Mouse (Mus musculus) kidney, embryonic 14.5 days (tissue): ENCODE measurements around the gene BC035044. TPM values are rescaled to one million over a fixed set of nuclear protein-coding genes. Genes with fewer than 3 reads are reported as not detected.
A peak's percentile ranks its signal among the peaks of the same experiment; 100 is the strongest.
"Not testable (repeated sequence)": the region's sequence is repeated elsewhere in the genome, so short reads cannot be mapped to it uniquely, and the experiment has no call there.

Experiments
- ATAC-seq: fragments of 200-750 bp; cut with Nextera tagmentation; 2 replicates; pipeline ENCODE4 v1.8.0; 2017; ENCODE audit warnings: moderate number of reproducible peaks, mild to moderate bottlenecking, moderate TSS enrichment, moderate library complexity; ENCODE audit not compliant: low FRiP score, low TSS enrichment
- H3K27ac ChIP-seq: fragments of 300-500 bp; sonication (generic); 2 replicates; pipeline ENCODE4 v1.5.1; 2014; ENCODE audit warnings: low read depth, mild to moderate bottlenecking, low read length, moderate library complexity, mixed read lengths
- H3K27me3 ChIP-seq: fragments of 300-500 bp; sonication (generic); 2 replicates; pipeline ENCODE4 v1.6.1; 2014; ENCODE audit warnings: mild to moderate bottlenecking, low read length; ENCODE audit not compliant: control insufficient read depth, insufficient read depth
- H3K36me3 ChIP-seq: fragments of 300-500 bp; sonication (generic); 2 replicates; pipeline ENCODE4 v1.6.1; 2014; ENCODE audit warnings: low read length, mixed read lengths; ENCODE audit not compliant: control insufficient read depth, insufficient read depth
- H3K4me1 ChIP-seq: fragments of 300-500 bp; sonication (generic); 2 replicates; pipeline ENCODE4 v1.6.1; 2014; ENCODE audit warnings: low read length, mixed read lengths; ENCODE audit not compliant: control insufficient read depth, insufficient read depth
- H3K4me2 ChIP-seq: fragments of 300-500 bp; sonication (generic); replicated peaks from 2 replicates; pipeline ENCODE4 v1.6.1; 2014; ENCODE audit warnings: low read depth, mild to moderate bottlenecking, low read length
- H3K4me3 ChIP-seq: fragments of 300-500 bp; sonication (generic); 2 replicates; pipeline ENCODE4 v1.5.1; 2014; ENCODE audit warnings: mild to moderate bottlenecking, low read length
- H3K9ac ChIP-seq: fragments of 300-500 bp; sonication (generic); 2 replicates; pipeline ENCODE4 v1.6.1; 2014; ENCODE audit warnings: low read depth, mild to moderate bottlenecking, low read length, moderate library complexity
- H3K9me3 ChIP-seq: fragments of 300-500 bp; sonication (generic); 2 replicates; pipeline ENCODE4 v1.6.1; 2016; ENCODE audit warnings: low read length; ENCODE audit not compliant: control insufficient read depth
- WGBS: fragments of 180-500 bp; shearing (Covaris S2); extraction: QIAGEN DNeasy Blood & Tissue Kit; methylation state at CpG from one replicate; pipeline ENCODE4 v1.1.7; 2014; 5-methylcytosine and 5-hydroxymethylcytosine counted together
- polyA plus RNA-seq: library from polyadenylated mRNA; unstranded; fragments of >200 nt; fragmentation: Nextera tagmentation; extraction: Ambion mirVana; gene quantifications from 2 replicates; pipeline ENCODE4 v1.2.1, GENCODE M21; 2014

BC035044 gene
- polyA plus RNA-seq, 1 experiment from 2014 or later, result 0.76 TPM

GRCm38 (mm10) chr6:128826781-128827180 is 64.1 kb downstream of the BC035044 start:
- Histone ChIP-seq H3K36me3 (no peaks in the 10 kb centered on the region), H3K9ac (no peak overlapping the region), H3K4me2 (no peak overlapping the region), H3K4me3 (no peak overlapping the region), H3K9me3 (no peaks in the 10 kb centered on the region), H3K27me3 (no peaks in the 10 kb centered on the region), H3K27ac (no peak overlapping the region), H3K4me1 (no peaks in the 10 kb centered on the region)
- 76% methylated on average over 3 of the region's 3 CpGs for WGBS
- no peak for ATAC-seq

- Histone ChIP-seq H3K4me1 (no peaks in the 10 kb centered on the region), H3K4me2 (no peak within 1 kb of the TSS), H3K36me3 (no peaks in the 10 kb centered on the region), H3K9ac (no peak within 1 kb of the TSS), H3K27me3 (no peaks in the 10 kb centered on the region), H3K27ac (no peak within 1 kb of the TSS), H3K9me3 (no peaks in the 10 kb centered on the region), H3K4me3 (no peak within 1 kb of the TSS)
- 86% methylated on average over 6 of the region's 6 CpGs for WGBS
- ATAC-seq, result no peak
These were observed 64.8 kb downstream of the BC035044 start, which contains the start of the genes Gm44511 and Klrb1b for GRCm38 (mm10) chr6:128826132-128826531. Gm44511 (minus strand) TSS chr6:128826315. Klrb1b (minus strand) TSS chr6:128826331.

GRCm38 (mm10) chr6:128818083-128818802 is 72.7 kb downstream of the BC035044 start:
- Histone ChIP-seq H3K4me3 (no peak overlapping the region), H3K36me3 (no peaks in the 10 kb centered on the region), H3K27ac (no peak overlapping the region), H3K4me1 (no peaks in the 10 kb centered on the region), H3K4me2 (no peak overlapping the region), H3K9ac (no peak overlapping the region), H3K27me3 (no peaks in the 10 kb centered on the region), H3K9me3 (no peaks in the 10 kb centered on the region)
- no peak for ATAC-seq
- WGBS, result 81% methylated on average over 4 of the region's 4 CpGs

- 90% methylated on average over 5 of the region's 5 CpGs for WGBS
- H3K4me3 ChIP-seq, result no peak overlapping the region
- H3K9me3 ChIP-seq, result no peaks in the 10 kb centered on the region
- H3K4me2 ChIP-seq, result no peak overlapping the region
- no peak overlapping the region for H3K9ac ChIP-seq
- H3K36me3 ChIP-seq, result no peaks in the 10 kb centered on the region
- ATAC-seq, result no peak
- no peaks in the 10 kb centered on the region for H3K4me1 ChIP-seq
- no peaks in the 10 kb centered on the region for H3K27me3 ChIP-seq
- no peak overlapping the region for H3K27ac ChIP-seq
These were observed 82.4 kb downstream of the BC035044 start for GRCm38 (mm10) chr6:128808532-128808931.

GRCm38 (mm10) chr6:128807021-128807420 is 83.9 kb downstream of the BC035044 start:
- ATAC-seq, result no peak
- Histone ChIP-seq H3K9ac (no peak overlapping the region), H3K27me3 (no peaks in the 10 kb centered on the region), H3K4me1 (no peaks in the 10 kb centered on the region), H3K27ac (no peak overlapping the region), H3K36me3 (no peaks in the 10 kb centered on the region), H3K4me2 (no peak overlapping the region), H3K9me3 (no peaks in the 10 kb centered on the region), H3K4me3 (no peak overlapping the region)
- 78% methylated on average over 3 of the region's 3 CpGs for WGBS

- not testable (repeated sequence) for H3K9ac ChIP-seq, H3K4me3 ChIP-seq, H3K4me1 ChIP-seq, H3K27me3 ChIP-seq, H3K4me2 ChIP-seq, H3K36me3 ChIP-seq, ATAC-seq, H3K9me3 ChIP-seq, H3K27ac ChIP-seq
- 63% methylated on average over 7 of the region's 7 CpGs for WGBS
These were observed 85.9 kb downstream of the BC035044 start for GRCm38 (mm10) chr6:128804823-128805640.

GRCm38 (mm10) chr6:128802999-128803857 is 87.7 kb downstream of the BC035044 start:
- no peak overlapping the region for H3K27ac ChIP-seq
- H3K4me3 ChIP-seq, result peak overlapping the region; percentile 52
- no peaks in the 10 kb centered on the region for H3K27me3 ChIP-seq
- H3K9me3 ChIP-seq, result no peaks in the 10 kb centered on the region
- peak overlapping the region; percentile 58; the same call in 1 of the 2 replicates for H3K9ac ChIP-seq
- peak; percentile 95 for ATAC-seq
- peak overlapping the region; percentile 55 for H3K4me2 ChIP-seq
- H3K4me1 ChIP-seq, result no peaks in the 10 kb centered on the region
- H3K36me3 ChIP-seq, result no peaks in the 10 kb centered on the region
- 7% methylated on average over 26 of the region's 26 CpGs for WGBS

GRCm38 (mm10) chr6:128802557-128802956 is 88.4 kb downstream of the BC035044 start:
- H3K9ac ChIP-seq, result peak overlapping the region; percentile 58
- no peaks in the 10 kb centered on the region for H3K27me3 ChIP-seq
- WGBS, result 11% methylated on average over 10 of the region's 10 CpGs
- H3K9me3 ChIP-seq, result no peaks in the 10 kb centered on the region
- H3K4me1 ChIP-seq, result peaks cover 6% of the 10 kb centered on the region; the same call in 1 of the 2 replicates
- H3K4me3 ChIP-seq, result peak overlapping the region; percentile 52
- H3K36me3 ChIP-seq, result no peaks in the 10 kb centered on the region
- H3K4me2 ChIP-seq, result peak overlapping the region; percentile 55
- 0 out of 2 replicates have a peak overlapping the region, but pooled peaks have one; percentile 37 for H3K27ac ChIP-seq
- peak; percentile 39 for ATAC-seq
